Mouse (Mus musculus): ENCODE measurements at regions not wholly inside any gene's neighbourhood (a gene's known extent, or its start where the extent isn't known, plus 50 kb on each side); places are given as distances from the start of the nearest gene placed in this dataset.

DNA sequence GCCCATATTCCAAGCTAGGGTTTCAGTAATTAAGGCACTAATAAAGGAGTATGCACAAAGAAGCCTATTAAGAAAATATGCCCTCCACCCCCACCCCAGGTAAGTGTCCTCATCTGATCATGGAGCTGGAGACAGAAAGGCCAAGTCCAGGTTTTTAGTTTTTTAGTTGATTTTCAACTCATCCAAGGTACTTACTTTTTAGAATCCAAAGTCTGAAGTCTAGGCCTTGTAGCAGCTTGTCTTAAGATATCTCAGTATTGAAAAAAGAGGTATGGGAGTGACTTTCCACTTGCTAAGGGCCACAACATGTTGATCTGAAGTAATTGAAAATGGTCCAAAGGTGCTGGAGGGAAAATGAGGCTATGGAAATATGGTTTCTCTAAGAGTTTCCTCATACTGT is 340.9 kb downstream of the Kif20b start:
- DNase-seq (ENCODE audit: low read depth, low spot score) = no peak

GRCm38 (mm10) chr19:35278395-35278794 is 356.2 kb downstream of the Kif20b start:
- DNase-seq (ENCODE audit: low read depth, low spot score) = no peak

DNA sequence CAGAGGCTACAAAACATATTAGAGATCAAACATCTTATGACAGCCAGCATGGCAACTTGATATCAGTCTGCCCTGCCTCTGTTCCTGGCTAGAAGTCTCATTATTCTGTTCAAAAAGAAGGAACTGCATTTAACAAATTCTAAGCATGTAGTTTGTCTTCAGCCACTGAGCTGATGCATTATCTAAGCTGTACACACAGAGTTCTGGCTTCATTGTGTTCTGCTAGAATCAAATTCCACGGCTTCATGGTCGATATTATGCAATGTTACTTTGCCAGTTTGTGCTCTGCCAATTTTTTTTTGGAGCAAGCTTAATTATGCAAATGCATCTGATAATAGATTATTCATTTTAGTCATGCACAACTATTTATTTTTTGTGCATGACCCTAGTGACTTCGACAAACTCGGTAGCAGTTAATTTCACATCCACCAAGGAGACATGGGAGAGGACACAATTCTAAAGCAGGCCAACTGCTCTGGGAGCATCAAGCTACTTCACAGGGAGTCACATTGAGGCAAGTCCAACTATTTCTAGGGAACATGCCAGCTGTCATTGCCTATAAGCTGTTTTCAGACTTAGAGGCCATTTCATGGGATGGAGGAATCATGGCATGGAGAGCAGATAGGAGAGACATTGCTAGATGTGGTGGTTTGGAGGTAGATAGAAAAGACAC is 360.8 kb downstream of the Kif20b start:
- no peak for DNase-seq (ENCODE audit: low read depth, low spot score)

- no peak for DNase-seq (ENCODE audit: low read depth, low spot score)
Observed at GRCm38 (mm10) chr19:35298846-35299245, 376.7 kb downstream of the Kif20b start.

DNA sequence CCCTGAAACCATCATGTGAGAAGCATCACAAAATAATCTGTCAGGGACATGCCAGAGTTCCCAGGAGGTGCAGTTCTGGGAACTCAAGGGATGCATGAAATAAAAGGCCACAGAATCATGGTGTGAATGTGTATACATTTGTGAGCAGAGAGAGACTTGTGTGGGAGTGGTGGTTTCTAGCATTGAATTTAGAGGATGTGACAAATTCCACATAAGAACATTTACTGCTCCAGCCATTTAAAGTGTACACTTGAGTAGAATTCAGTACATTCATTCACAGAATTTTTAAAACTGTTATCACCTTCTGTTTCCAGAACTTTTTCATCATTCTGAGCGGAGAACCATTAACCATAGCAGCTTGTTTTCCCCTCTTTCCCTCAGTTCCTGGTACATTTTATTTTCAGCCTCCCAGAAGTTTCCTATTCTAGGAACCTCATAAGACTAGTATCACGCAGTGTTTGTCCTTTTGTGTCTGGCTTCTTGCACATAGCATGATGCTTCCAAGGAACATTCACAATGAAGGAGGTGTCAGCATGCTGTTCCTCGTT is 380.6 kb downstream of the Kif20b start:
- DNase-seq (ENCODE audit: low read depth, low spot score) = no peak
